Mouse (Mus musculus) embryonic fibroblast, embryonic 13.5 days (primary cell): ENCODE results near the gene Ftcd. TPM values are rescaled to one million over a fixed set of nuclear protein-coding genes. Genes with fewer than 3 reads are reported as not detected.
A peak's percentile ranks its signal among the peaks of the same experiment; 100 is the strongest.

ENCODE experiments used
- H3K27ac ChIP-seq: 2 replicates; pipeline ENCODE4 v1.5.1; 2012; ENCODE audit warnings: low read length, control low read depth, inconsistent platforms; ENCODE audit not compliant: insufficient read depth
- H3K4me1 ChIP-seq: 2 replicates; pipeline ENCODE4 v1.6.1; 2011; ENCODE audit warnings: low read length; ENCODE audit not compliant: control insufficient read depth, insufficient read depth
- H3K4me3 ChIP-seq: 2 replicates; pipeline ENCODE4 v1.5.1; 2011; ENCODE audit warnings: mild to moderate bottlenecking, control low read depth, low read length; ENCODE audit not compliant: insufficient read depth
- CTCF ChIP-seq: IDR thresholded peaks from 2 replicates; pipeline ENCODE4 v1.5.1; 2011; ENCODE audit warnings: mild to moderate bottlenecking, control low read depth, low read length, moderate library complexity, borderline replicate concordance; ENCODE audit not compliant: insufficient read depth
- POLR2A ChIP-seq: IDR thresholded peaks from 2 replicates; pipeline ENCODE4 v1.6.1; 2011; ENCODE audit warnings: low read depth, mild to moderate bottlenecking, control low read depth, low read length, moderate library complexity
- polyA plus RNA-seq: library from polyadenylated mRNA; stranded (reverse); fragments of >200 nt; gene quantifications from 2 replicates; pipeline ENCODE4 v1.2.4, GENCODE M21; 2011; ENCODE audit warnings: low read depth; ENCODE audit not compliant: missing spikeins, insufficient read length

Ftcd gene
- polyA plus RNA-seq, 1 experiment = not detected

- Histone ChIP-seq H3K27ac (no peak overlapping the region), H3K4me3 (no peak overlapping the region), H3K4me1 (no peaks in the 10 kb centered on the region)
- TF ChIP-seq CTCF (peak; percentile 35; the same call in 1 of the 2 replicates), POLR2A (no peak)
Measured at GRCm38 (mm10) chr10:76550458-76550857, 25.0 kb upstream of the Ftcd start.

- no peak for TF ChIP-seq CTCF
- no peak for TF ChIP-seq POLR2A
- Histone ChIP-seq H3K4me3 (no peak overlapping the region), H3K4me1 (no peaks in the 10 kb centered on the region), H3K27ac (no peak overlapping the region)
Measured at GRCm38 (mm10) chr10:76551556-76551955, 23.9 kb upstream of the Ftcd start.

- Histone ChIP-seq H3K27ac (no peak overlapping the region), H3K4me3 (no peak overlapping the region)
- TF ChIP-seq POLR2A = no peak
- TF ChIP-seq CTCF = no peak
Measured at GRCm38 (mm10) chr10:76554061-76554460, 21.4 kb upstream of the Ftcd start.

GRCm38 (mm10) chr10:76561972-76562371, 13.5 kb upstream of the Ftcd start, which contains the start of gene Spatc1l:
Gene Spatc1l (plus strand): TSS chr10:76562272.
- no peak within 1 kb of the TSS for H3K4me3 ChIP-seq
- TF ChIP-seq POLR2A (no peak), CTCF (no peak)

More at GRCm38 (mm10) chr10:76554061-76554460, 21.4 kb upstream of the Ftcd start:
- no peaks in the 10 kb centered on the region for H3K4me1 ChIP-seq

GRCm38 (mm10) chr10:76569996-76570685, 5.3 kb upstream of the Ftcd start:
- no peak overlapping the region for H3K27ac ChIP-seq
- no peak overlapping the region for H3K4me3 ChIP-seq
- TF ChIP-seq POLR2A = no peak
- TF ChIP-seq CTCF = no peak
- no peaks in the 10 kb centered on the region for H3K4me1 ChIP-seq

More at GRCm38 (mm10) chr10:76561972-76562371, 13.5 kb upstream of the Ftcd start, which contains the start of gene Spatc1l:
- no peaks in the 10 kb centered on the region for H3K4me1 ChIP-seq
- H3K27ac ChIP-seq = no peak within 1 kb of the TSS

- TF ChIP-seq POLR2A (no peak), CTCF (no peak)
- Histone ChIP-seq H3K4me1 (no peaks in the 10 kb centered on the region), H3K4me3 (no peak overlapping the region), H3K27ac (no peak overlapping the region)
Measured at GRCm38 (mm10) chr10:76571070-76571469, 4.4 kb upstream of the Ftcd start.

GRCm38 (mm10) chr10:76572151-76572550, 3.3 kb upstream of the Ftcd start:
- H3K4me3 ChIP-seq = no peak overlapping the region
- H3K27ac ChIP-seq = no peak overlapping the region
- no peaks in the 10 kb centered on the region for H3K4me1 ChIP-seq
- no peak for TF ChIP-seq POLR2A
- no peak for TF ChIP-seq CTCF

- Histone ChIP-seq H3K4me1 (no peaks in the 10 kb centered on the region), H3K27ac (no peak overlapping the region), H3K4me3 (no peak overlapping the region)
- TF ChIP-seq POLR2A = no peak
- TF ChIP-seq CTCF = no peak
Measured at GRCm38 (mm10) chr10:76576920-76577319, 1.5 kb downstream of the Ftcd start.

GRCm38 (mm10) chr10:76584138-76584537, 8.7 kb downstream of the Ftcd start:
- no peak overlapping the region for H3K4me3 ChIP-seq
- TF ChIP-seq POLR2A = no peak
- no peak for TF ChIP-seq CTCF

GRCm38 (mm10) chr10:76586190-76586589, 10.7 kb downstream of the Ftcd start:
- Histone ChIP-seq H3K27ac (no peak overlapping the region), H3K4me3 (no peak overlapping the region), H3K4me1 (no peaks in the 10 kb centered on the region)
- TF ChIP-seq POLR2A (no peak), CTCF (no peak)

More at GRCm38 (mm10) chr10:76584138-76584537, 8.7 kb downstream of the Ftcd start:
- H3K4me1 ChIP-seq = no peaks in the 10 kb centered on the region
- H3K27ac ChIP-seq = no peak overlapping the region

- Histone ChIP-seq H3K4me3 (no peak overlapping the region), H3K4me1 (no peaks in the 10 kb centered on the region), H3K27ac (no peak overlapping the region)
- TF ChIP-seq POLR2A (no peak), CTCF (no peak)
Measured at GRCm38 (mm10) chr10:76590197-76590596, 14.7 kb downstream of the Ftcd start.
